Mouse (Mus musculus): ENCODE results near the gene Tubg2. TPM values are rescaled to one million over a fixed set of nuclear protein-coding genes. Genes with fewer than 3 reads are reported as not detected.

Tubg2 gene
- polyA plus RNA-seq, 1 experiment from 2014 or later: 34.6 TPM

DNA sequence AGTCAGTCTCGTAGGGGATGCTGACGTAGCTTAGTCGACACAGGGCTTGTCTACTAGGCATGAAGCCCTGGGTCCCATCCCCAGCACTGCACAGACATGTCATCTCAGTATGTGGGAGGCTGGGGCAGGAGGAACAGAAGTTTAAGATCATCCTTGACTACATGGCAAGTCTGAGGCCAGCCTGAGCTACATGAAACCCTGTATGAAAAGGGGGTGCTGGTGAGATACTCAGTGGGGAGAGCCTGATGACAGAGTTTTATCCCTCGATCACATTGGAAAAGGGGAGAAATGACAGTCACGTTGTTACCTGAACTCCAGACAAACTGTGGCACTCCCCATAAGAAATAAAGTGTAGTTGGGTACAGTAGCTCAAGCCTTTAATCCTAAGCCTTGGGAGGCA, 31.8 kb downstream of the Tubg2 start:
- H3K27ac ChIP-seq: no peak overlapping the region
- H3K9me3 ChIP-seq: no peaks in the 10 kb centered on the region
- H3K4me3 ChIP-seq: no peak overlapping the region
- 96% methylated on average over 5 of the region's 5 CpGs for WGBS
- H3K27me3 ChIP-seq: peaks cover 3% of the 10 kb centered on the region; the same call in 1 of the 2 replicates
- peaks cover 27% of the 10 kb centered on the region for H3K36me3 ChIP-seq
- ATAC-seq (ENCODE audit: low FRiP score): no peak
- H3K9ac ChIP-seq: no peak overlapping the region
- no peak overlapping the region for H3K4me2 ChIP-seq
- H3K4me1 ChIP-seq (replicated peaks): peaks cover 32% of the 10 kb centered on the region

DNA sequence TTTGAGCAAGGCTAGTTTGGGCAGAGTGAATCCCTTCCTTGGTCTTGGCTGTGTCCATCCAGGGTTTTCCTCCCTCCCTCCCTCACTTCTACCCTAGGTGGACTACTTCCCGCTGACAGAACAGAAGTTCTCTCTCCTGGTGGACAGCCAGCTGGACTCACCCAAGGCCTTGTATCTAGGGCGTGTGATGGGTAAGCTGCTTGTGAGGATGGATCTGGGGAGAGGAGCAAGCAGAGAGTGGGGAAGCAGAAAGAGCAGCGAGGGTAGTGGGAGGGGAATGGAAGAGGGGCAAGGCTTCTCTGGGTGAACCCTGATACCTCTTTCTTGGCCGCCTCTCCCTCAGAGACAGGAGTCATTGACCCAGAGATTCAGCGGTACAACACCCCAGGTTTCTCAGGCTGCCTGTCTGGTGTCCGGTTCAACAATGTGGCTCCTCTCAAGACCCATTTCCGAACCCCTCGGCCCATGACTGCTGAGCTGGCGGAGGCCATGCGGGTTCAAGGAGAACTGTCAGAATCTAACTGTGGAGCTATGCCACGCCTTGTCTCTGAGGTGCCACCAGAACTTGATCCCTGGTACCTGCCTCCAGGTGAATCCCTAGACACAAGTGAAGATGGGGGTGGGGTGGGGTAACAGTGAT, 32.6 kb downstream of the Tubg2 start:
- WGBS: 84% methylated on average over 11 of the region's 11 CpGs
- peaks cover 32% of the 10 kb centered on the region for H3K4me1 ChIP-seq (replicated peaks)
- peak overlapping the region; percentile 83 for H3K27ac ChIP-seq
- H3K36me3 ChIP-seq: peaks cover 35% of the 10 kb centered on the region
- ATAC-seq (ENCODE audit: low FRiP score): no peak
- H3K9ac ChIP-seq: 0 out of 2 replicates have a peak overlapping the region, but pooled peaks have one; percentile 25
- H3K4me3 ChIP-seq: no peak overlapping the region
- no peaks in the 10 kb centered on the region for H3K9me3 ChIP-seq
- no peaks in the 10 kb centered on the region for H3K27me3 ChIP-seq
- no peak overlapping the region for H3K4me2 ChIP-seq

DNA sequence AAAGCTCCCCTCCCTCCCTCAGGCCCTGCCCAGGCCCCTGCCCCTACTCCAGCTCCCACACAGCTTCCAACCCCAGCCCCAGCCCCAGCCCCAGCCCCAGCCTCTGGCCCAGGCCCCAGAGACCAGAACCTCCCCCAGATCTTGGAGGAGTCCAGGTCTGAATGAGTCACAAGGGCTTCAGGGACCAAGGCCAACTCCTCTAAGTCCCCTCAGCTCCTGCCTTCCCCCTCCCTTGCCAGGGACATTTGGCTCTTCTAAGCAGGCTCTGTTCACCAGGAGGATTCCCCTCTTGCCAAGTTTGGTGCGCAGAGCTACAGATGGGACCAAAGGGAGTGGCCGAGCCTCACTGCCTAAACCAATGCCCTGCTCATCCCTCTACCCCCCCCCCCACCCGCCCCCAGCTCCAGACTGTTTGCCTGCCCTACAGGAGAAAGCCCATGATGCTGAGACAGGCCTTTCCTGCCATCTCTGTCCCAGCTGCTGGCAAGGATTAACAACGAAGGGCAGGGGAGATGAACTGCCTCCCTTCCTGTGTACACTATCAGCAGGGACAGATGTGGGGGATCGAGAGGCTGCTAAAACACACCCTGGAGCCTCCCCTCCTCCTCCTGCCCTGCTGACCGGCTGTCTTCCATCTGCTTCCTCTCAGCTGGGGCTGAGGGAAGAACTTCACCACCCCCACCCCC, 33.9 kb downstream of the Tubg2 start:
- WGBS: 6% methylated on average over 6 of the region's 6 CpGs

DNA sequence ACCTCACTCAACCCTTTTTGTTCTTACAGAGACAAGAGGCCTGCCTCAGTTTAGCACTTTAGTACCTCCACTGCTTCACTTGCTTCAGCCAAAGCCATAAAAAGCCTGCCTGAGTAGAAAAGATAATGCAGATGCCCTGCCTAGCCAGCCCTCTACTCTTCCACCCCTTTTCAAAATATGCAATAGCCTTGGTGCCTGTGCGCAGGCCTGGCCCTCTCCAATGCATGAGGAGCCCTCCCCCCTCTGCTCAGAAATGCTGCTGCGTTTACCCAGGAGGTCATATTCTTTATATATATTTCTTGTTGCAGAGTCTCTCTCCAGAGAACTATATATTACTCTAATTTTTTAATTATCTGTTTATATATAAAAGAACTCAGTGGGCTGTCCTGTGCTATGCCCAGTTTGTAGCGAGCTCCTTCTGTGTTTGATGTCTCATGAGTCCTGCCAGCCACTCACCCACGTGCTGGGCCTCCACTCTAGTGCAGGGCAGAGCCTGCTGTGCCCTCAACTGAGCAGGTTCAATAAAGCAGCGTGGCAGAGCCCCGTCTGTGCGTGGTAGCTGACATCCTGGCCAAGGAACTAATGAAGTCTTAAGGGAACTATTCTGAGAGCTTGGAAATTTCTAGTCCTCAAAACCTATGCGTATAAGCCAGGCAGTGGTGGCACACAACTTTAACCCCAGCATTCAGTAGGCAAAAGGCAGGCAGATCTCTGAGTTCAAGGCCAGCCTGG, 34.6 kb downstream of the Tubg2 start:
- Histone ChIP-seq H3K4me2 (no peak overlapping the region), H3K4me3 (no peak overlapping the region), H3K9me3 (no peaks in the 10 kb centered on the region), H3K36me3 (peaks cover 51% of the 10 kb centered on the region), H3K27me3 (no peaks in the 10 kb centered on the region), H3K27ac (peak overlapping the region; percentile 83), H3K9ac (peak overlapping the region; percentile 53; the same call in 1 of the 2 replicates), H3K4me1 (replicated peaks) (peaks cover 32% of the 10 kb centered on the region)
- 37% methylated on average over 8 of the region's 8 CpGs for WGBS
- ATAC-seq (ENCODE audit: low FRiP score): 0 out of 2 replicates have a peak, but pooled peaks have one; percentile 44

More for the DNA sequence above, 33.9 kb downstream of the Tubg2 start:
- peak; percentile 70 for ATAC-seq (ENCODE audit: low FRiP score)
- peak overlapping the region; percentile 53; the same call in 1 of the 2 replicates for H3K9ac ChIP-seq
- H3K9me3 ChIP-seq: no peaks in the 10 kb centered on the region
- H3K4me2 ChIP-seq: no peak overlapping the region
- peak overlapping the region; percentile 83 for H3K27ac ChIP-seq
- H3K4me3 ChIP-seq: no peak overlapping the region
- no peaks in the 10 kb centered on the region for H3K27me3 ChIP-seq
- peaks cover 32% of the 10 kb centered on the region for H3K4me1 ChIP-seq (replicated peaks)
- peaks cover 47% of the 10 kb centered on the region for H3K36me3 ChIP-seq

DNA sequence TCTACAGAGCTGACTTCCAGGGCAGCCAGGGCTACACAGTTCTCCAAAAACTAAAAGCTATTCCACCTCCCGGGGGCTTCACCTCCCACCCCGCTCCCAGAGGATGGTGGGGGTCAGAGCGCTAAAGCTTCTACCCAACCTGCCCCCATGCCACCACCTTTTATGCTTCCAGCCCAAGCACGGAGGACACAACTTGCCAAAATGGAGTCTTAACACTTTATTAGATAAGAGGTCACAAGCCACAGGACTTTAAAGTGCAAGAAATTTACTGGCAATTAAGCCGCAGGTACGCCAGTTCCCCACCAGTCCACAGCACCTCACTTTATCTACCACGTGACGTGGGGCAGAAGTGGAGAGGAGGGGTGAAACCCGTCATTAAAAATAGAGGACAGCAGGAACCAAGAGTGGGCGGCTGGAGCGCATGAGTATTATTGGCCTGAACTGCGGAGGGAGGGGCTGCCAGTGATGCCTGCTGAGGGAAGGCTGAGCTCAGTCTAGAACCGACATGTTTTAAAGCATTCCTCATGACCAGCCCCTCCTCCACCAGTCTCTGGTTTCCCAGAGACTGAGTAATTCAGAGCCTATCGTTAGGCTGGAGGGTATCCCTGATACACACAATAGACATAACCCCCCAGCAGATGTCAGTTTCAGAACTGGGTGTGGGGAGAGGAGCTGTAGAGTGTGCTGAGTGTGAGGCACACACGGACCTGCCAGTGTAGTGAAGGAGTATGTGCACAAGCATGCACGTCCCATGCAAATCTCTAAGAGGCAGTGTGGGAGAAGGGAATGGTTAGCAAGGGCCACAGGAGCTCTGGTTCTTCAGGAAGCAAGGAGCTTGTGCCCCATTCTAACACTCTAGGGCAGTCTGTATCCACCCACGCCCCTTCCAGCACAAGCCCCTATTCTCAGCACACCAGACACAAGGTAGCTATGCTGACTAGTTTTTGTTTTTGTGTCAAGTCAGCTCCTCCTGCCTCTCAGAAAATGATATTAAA, 35.5 kb downstream of the Tubg2 start:
- H3K4me3 ChIP-seq: no peak overlapping the region
- no peak for ATAC-seq (ENCODE audit: low FRiP score)
- no peaks in the 10 kb centered on the region for H3K9me3 ChIP-seq
- peaks cover 58% of the 10 kb centered on the region for H3K36me3 ChIP-seq
- peaks cover 32% of the 10 kb centered on the region for H3K4me1 ChIP-seq (replicated peaks)
- WGBS: 54% methylated on average over 17 of the region's 17 CpGs
- H3K27ac ChIP-seq: peak overlapping the region; percentile 83
- H3K4me2 ChIP-seq: no peak overlapping the region
- H3K27me3 ChIP-seq: no peaks in the 10 kb centered on the region
- no peak overlapping the region for H3K9ac ChIP-seq

DNA sequence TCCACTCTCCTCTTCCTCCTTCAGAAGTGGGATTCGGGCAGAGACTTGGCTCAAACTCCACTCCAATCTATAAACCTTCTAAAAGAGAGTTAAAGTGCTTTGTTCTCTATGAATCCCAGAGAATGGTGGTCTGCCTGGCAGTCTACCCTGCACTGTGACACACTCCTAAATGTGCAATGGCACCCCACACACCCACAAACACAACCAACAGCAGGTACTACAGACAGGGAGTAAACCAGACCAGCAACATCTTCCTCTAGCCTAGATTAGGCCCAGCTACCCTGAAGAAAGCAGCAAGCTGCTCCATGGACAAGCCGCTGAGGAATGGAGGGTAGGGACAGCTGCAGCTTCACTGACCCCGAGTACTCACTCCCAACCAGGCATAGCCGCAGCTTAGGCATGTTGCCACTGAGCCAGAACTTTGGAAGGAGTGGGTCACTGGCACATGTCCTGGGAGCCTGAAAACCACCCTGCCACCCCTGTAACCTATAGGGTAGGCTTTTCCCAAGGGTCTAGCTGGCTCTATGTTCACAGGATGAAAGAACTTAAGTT, 36.3 kb downstream of the Tubg2 start:
- Histone ChIP-seq H3K27ac (no peak overlapping the region), H3K9ac (no peak overlapping the region), H3K4me2 (no peak overlapping the region), H3K4me3 (no peak overlapping the region), H3K4me1 (replicated peaks) (peaks cover 32% of the 10 kb centered on the region), H3K27me3 (no peaks in the 10 kb centered on the region), H3K9me3 (no peaks in the 10 kb centered on the region), H3K36me3 (peaks cover 58% of the 10 kb centered on the region)
- WGBS: 84% methylated on average over 4 of the region's 4 CpGs
- no peak for ATAC-seq (ENCODE audit: low FRiP score)

DNA sequence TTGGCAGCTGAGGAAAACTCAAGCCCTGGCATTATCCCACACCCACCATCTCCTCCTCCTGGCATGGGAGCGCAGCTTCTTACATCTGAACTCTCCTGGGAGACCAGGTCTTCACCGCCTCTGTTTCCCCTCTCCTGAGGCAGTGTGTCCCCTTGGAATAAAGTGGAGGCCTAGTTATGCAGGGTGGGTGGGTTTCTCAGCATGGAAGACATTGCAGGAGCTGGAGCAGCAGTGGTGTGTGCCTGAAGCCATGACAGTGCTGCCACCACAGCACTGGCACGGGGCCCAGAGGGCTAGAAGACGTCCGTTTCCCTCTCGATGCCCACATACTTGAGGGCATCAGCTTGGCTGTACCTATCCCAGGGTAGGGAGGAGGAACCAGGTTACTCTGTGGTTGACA, 36.9 kb downstream of the Tubg2 start:
- Histone ChIP-seq H3K27me3 (no peaks in the 10 kb centered on the region), H3K36me3 (peaks cover 60% of the 10 kb centered on the region), H3K9me3 (no peaks in the 10 kb centered on the region), H3K9ac (no peak overlapping the region), H3K4me2 (no peak overlapping the region), H3K27ac (no peak overlapping the region), H3K4me3 (no peak overlapping the region), H3K4me1 (replicated peaks) (peaks cover 32% of the 10 kb centered on the region)
- 95% methylated on average over 6 of the region's 6 CpGs for WGBS
- no peak for ATAC-seq (ENCODE audit: low FRiP score)

DNA sequence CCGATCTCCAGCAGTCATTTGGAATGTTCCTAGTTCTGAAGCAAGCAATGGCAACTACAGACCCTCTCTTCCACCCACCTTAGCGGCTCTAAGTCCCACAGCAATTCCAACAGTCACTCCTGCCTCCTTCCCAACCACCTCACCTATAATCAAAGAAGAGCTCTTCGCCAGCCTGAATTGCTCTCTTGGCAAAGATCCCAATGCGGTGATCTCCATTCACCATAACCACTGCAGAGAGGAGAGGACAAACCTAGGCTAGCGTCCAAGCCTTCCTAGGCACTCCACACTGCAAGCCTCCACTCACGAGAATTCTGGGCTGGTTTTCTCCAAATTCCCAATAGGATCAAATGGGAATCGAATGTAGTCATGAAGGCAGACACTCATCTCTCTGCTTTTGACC, 37.4 kb downstream of the Tubg2 start:
- Histone ChIP-seq H3K9ac (no peak overlapping the region), H3K27me3 (no peaks in the 10 kb centered on the region), H3K4me3 (no peak overlapping the region), H3K9me3 (no peaks in the 10 kb centered on the region), H3K27ac (no peak overlapping the region), H3K4me1 (replicated peaks) (peaks cover 32% of the 10 kb centered on the region), H3K36me3 (peaks cover 64% of the 10 kb centered on the region), H3K4me2 (no peak overlapping the region)
- 89% methylated on average over 7 of the region's 7 CpGs for WGBS
- ATAC-seq (ENCODE audit: low FRiP score): no peak

DNA sequence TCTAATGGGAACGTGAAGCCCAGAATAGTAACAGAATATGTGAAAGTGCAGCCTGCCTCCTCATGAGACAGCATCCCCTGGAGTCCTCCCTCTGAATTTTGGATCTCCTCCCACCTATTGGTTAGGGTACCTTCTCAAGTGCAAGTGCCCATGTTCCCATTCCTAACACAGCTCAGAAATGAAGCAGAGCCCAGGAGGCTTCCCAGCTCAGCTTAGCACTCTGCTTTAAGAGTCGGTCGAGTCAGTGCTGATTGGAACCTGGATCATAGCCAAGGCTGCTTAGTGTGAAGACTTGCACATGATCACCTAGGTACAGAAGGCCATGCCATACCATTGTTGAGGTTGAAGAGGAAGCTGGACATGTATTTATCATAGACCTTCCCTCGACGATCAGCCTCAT, 38.4 kb downstream of the Tubg2 start:
- peaks cover 22% of the 10 kb centered on the region for H3K4me1 ChIP-seq (replicated peaks)
- H3K9ac ChIP-seq: no peak overlapping the region
- peaks cover 69% of the 10 kb centered on the region for H3K36me3 ChIP-seq
- H3K27ac ChIP-seq: no peak overlapping the region
- no peak overlapping the region for H3K4me3 ChIP-seq
- no peaks in the 10 kb centered on the region for H3K9me3 ChIP-seq
- ATAC-seq (ENCODE audit: low FRiP score): no peak
- H3K27me3 ChIP-seq: no peaks in the 10 kb centered on the region
- no peak overlapping the region for H3K4me2 ChIP-seq
- 87% methylated on average over 5 of the region's 5 CpGs for WGBS

DNA sequence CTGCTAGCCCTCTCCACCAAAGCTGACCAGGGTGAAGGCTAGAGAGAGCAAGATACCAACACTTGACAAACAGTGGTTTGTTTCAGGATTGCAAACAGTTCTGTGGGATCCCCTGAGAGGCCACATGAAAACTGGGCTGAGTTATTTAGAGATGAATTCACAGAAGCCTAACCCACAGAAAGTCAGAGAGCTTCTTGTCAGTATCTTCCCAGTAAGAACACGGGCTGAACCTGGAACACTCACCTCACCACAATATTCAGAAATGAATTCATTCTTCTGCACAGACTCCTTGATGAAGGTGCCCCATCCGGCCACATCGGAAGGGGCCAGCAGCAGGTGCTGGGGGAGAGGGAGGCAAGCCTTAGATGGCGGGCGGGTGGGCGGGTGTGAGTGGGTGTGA, 38.9 kb downstream of the Tubg2 start:
- Histone ChIP-seq H3K9me3 (no peaks in the 10 kb centered on the region), H3K27ac (no peak overlapping the region), H3K27me3 (no peaks in the 10 kb centered on the region), H3K4me2 (no peak overlapping the region), H3K4me3 (no peak overlapping the region), H3K4me1 (replicated peaks) (peaks cover 17% of the 10 kb centered on the region), H3K9ac (no peak overlapping the region), H3K36me3 (peaks cover 74% of the 10 kb centered on the region)
- no peak for ATAC-seq (ENCODE audit: low FRiP score)
- WGBS: 94% methylated on average over 6 of the region's 6 CpGs

DNA sequence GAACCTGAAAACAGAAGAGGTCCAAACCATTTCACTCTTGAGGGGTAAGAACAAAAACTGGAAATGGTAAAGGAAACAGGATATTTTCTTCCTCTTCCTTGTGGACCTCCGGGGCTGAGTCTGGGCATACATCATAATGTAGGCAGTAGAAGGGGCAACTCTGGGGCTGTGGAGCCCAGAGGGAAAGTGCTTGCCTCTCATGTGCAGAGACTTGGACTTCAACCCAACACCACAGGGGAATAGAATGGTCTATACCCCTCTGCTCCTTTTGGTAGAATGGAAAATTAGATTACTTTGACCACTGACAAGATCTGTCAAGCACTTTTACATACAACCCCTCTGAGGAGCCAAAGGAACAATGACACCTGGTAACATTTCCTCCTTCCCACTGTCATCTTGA, 39.4 kb downstream of the Tubg2 start:
- Histone ChIP-seq H3K36me3 (peaks cover 78% of the 10 kb centered on the region), H3K4me2 (no peak overlapping the region)
- WGBS: 83% methylated on average over 1 of the region's 1 CpGs

More for the DNA sequence above, 39.4 kb downstream of the Tubg2 start:
- H3K9ac ChIP-seq: no peak overlapping the region
- H3K4me3 ChIP-seq: no peak overlapping the region
- no peak for ATAC-seq (ENCODE audit: low FRiP score)
- no peaks in the 10 kb centered on the region for H3K27me3 ChIP-seq
- no peak overlapping the region for H3K27ac ChIP-seq
- H3K4me1 ChIP-seq (replicated peaks): peaks cover 12% of the 10 kb centered on the region
- no peaks in the 10 kb centered on the region for H3K9me3 ChIP-seq

All from hindbrain, embryonic 13.5 days (tissue).